ENCODE assay signal across 27 mouse cellular contexts in the genomic region with DNA sequence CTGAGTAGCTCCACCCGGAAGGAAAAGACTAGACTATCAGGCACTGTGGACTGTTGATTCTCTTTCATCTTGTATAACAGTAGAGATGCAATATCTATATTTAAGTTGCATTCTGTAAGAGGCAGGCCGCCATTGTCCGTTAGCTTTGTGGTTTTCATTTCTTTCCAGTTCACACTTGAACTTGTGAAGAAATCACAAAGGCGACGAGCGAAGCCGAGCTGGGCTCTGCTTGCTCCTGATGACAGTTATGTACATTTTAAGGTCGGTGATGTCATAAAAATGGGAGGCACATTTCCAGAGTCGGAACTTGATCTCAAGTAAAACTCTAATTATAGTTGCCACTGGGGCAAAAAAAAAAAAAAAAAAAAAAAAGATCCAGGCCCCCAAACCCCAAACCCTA.
DNase-seq lines count a peak whose midpoint lies in the region; TF ChIP-seq lines count a peak whose summit lies in the region.
"Had no signal": no experiment of that assay in that cellular context is flagged by ENCODE, and none has a peak within 500 bp of the region (broad histone marks: within the 10 kb centered on the region; RNA-seq: fewer than 3 reads in every experiment).

No protein-coding gene starts in this region.

- no peaks in the 10 kb centered on the region; the same call in 1 of the 2 replicates for H3K4me1 ChIP-seq in hindbrain, embryonic 10.5 days (replicated peaks)
- H3K4me1 ChIP-seq: forebrain, embryonic 13.5 days; heart, embryonic 10.5 days; hindbrain, embryonic 12.5 days; hindbrain, embryonic 15.5 days had no signal

- no peaks in the 10 kb centered on the region for H3K27me3 ChIP-seq in hindbrain, embryonic 10.5 days (ENCODE audit: insufficient read depth, poor library complexity, severe bottlenecking)
- H3K27me3 ChIP-seq: CH12.LX; forebrain, embryonic 13.5 days; hindbrain, embryonic 12.5 days; Patski had no signal

- 9% methylated on average over 9 of the region's 9 CpGs for WGBS in macrophage (ENCODE audit: missing documents)
- 93% methylated on average over 9 of the region's 9 CpGs for WGBS in hindbrain, embryonic 10.5 days

- H3K36me3 ChIP-seq in macrophage (ENCODE audit: inconsistent target): no peaks in the 10 kb centered on the region
- H3K36me3 ChIP-seq in hindbrain, embryonic 10.5 days: no peaks in the 10 kb centered on the region
- H3K36me3 ChIP-seq: forebrain, embryonic 10.5 days; heart, embryonic 10.5 days; heart, embryonic 13.5 days; hindbrain, embryonic 12.5 days; hindbrain, embryonic 15.5 days had no signal

- H3K4me3 ChIP-seq in gastrocnemius, adult 2 months: no peak overlapping the region
- H3K4me3 ChIP-seq in macrophage (ENCODE audit: inconsistent target): no peak overlapping the region
- H3K4me3 ChIP-seq in hindbrain, embryonic 10.5 days: no peak overlapping the region
- H3K4me3 ChIP-seq: forebrain, embryonic 10.5 days; forebrain, embryonic 13.5 days; heart, adult 2 months; heart, embryonic 10.5 days; heart, embryonic 13.5 days; hindbrain, embryonic 12.5 days; hindbrain, embryonic 15.5 days had no signal

- intact Hi-C loops in gastrocnemius, adult 2 months (cut with DNase I): no loop called here

- peak; percentile 4 for DNase-seq in gastrocnemius, adult 18-20 months (ENCODE audit: low spot score)
- DNase-seq in gastrocnemius, adult 2 months: no peak
- peak; percentile 46 for DNase-seq in thymus, postnatal 14 days
- no peak for DNase-seq in thymus, postnatal 10 days (ENCODE audit: low spot score in 2 of 2)
- no peak for DNase-seq in hindbrain, embryonic 10.5 days (ENCODE audit: low spot score)
- DNase-seq in urinary bladder, postnatal 36 days (ENCODE audit: low spot score in 2 of 2): no peak
- no peak for DNase-seq in right cerebral cortex, postnatal 36 days (ENCODE audit: low spot score in 2 of 2)
- DNase-seq: adrenal gland, postnatal 10 days; B cell, adult 2 months; cerebellum, adult 11-12 months; cerebellum, adult 8-10 months; cerebellum, postnatal 10 days; cerebellum, postnatal 36 days; gastrocnemius, postnatal 25 days; heart, adult 2 months; heart, postnatal 14 days; heart, postnatal 4 days had no signal

- H3K9me3 ChIP-seq in hindbrain, embryonic 10.5 days: no peaks in the 10 kb centered on the region
- H3K9me3 ChIP-seq: forebrain, embryonic 10.5 days; forebrain, embryonic 13.5 days; G1E; heart, embryonic 10.5 days; heart, embryonic 13.5 days; hindbrain, embryonic 12.5 days; hindbrain, embryonic 15.5 days had no signal

- H3K27ac ChIP-seq in gastrocnemius, adult 2 months: no peak overlapping the region
- H3K27ac ChIP-seq in macrophage: peak overlapping the region; percentile 69
- no peak overlapping the region for H3K27ac ChIP-seq in hindbrain, embryonic 10.5 days
- H3K27ac ChIP-seq: forebrain, embryonic 10.5 days; forebrain, embryonic 13.5 days; heart, adult 2 months; heart, embryonic 10.5 days; heart, embryonic 13.5 days; hindbrain, embryonic 12.5 days; hindbrain, embryonic 15.5 days had no signal

- H3K79me2 ChIP-seq in macrophage (ENCODE audit: inconsistent target): peaks cover 100% of the 10 kb centered on the region

- TF ChIP-seq CTCF in gastrocnemius, adult 2 months (IDR thresholded peaks at IDR 0.05): no peak

Comparison
In these comparisons a context has a peak if more than half of its experiments do, and no peak if none do; other contexts are left out.
1. DNase-seq: peak in gastrocnemius, adult 18-20 months (single experiment) and thymus, postnatal 14 days (single experiment); none in gastrocnemius, adult 2 months (single experiment), thymus, postnatal 10 days (0 of 2), hindbrain, embryonic 10.5 days (single experiment), urinary bladder, postnatal 36 days (0 of 2) and right cerebral cortex, postnatal 36 days (0 of 2).